Mouse (Mus musculus): ENCODE results near the gene Smco1. TPM values are rescaled to one million over a fixed set of nuclear protein-coding genes. Genes with fewer than 3 reads are reported as not detected.
"Not testable (repeated sequence)": the region's sequence is repeated elsewhere in the genome, so short reads cannot be mapped to it uniquely, and the experiment has no call there.

Smco1 gene
- polyA plus RNA-seq, 1 experiment from 2014 or later: not detected

DNA sequence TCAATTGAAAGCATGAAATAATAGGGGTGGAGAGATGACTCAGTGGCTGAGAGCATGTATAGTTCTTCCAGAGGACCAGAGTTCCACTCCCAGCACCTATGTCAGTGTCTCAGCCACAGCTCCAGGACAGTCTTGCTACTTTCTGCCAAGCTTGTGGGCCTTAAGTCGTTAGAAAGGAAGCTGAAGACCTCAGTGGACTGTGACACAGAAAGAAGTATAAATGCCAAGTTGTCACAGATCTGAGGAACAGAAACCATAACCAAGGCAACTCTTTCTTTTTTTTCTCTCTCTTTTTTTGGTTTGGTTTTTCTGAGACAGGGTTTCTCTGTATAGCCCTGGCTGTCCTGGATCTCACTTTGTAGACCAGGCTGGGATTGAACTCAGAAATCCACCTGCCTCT, 4.6 kb downstream of the Smco1 start:
- WGBS: 71% methylated on average over 1 of the region's 1 CpGs
- peaks cover 29% of the 10 kb centered on the region for H3K4me1 ChIP-seq
- no peak overlapping the region for H3K4me2 ChIP-seq (replicated peaks)
- ATAC-seq (ENCODE audit: low FRiP score, low read depth): no peak
- H3K9me3 ChIP-seq: peaks cover 8% of the 10 kb centered on the region; the same call in 1 of the 2 replicates
- H3K4me3 ChIP-seq: no peak overlapping the region
- H3K27ac ChIP-seq: no peak overlapping the region
- H3K36me3 ChIP-seq: peaks cover 8% of the 10 kb centered on the region; the same call in 1 of the 2 replicates
- H3K27me3 ChIP-seq: no peaks in the 10 kb centered on the region
- no peak overlapping the region for H3K9ac ChIP-seq

- H3K9ac ChIP-seq: peak within 1 kb of the TSS; percentile 92
- WGBS: under 1% methylated on average over 75 of the region's 75 CpGs
- peak within 1 kb of the TSS; percentile 75 for H3K4me2 ChIP-seq (replicated peaks)
- H3K9me3 ChIP-seq: peaks cover 8% of the 10 kb centered on the region; the same call in 1 of the 2 replicates
- H3K27me3 ChIP-seq: no peaks in the 10 kb centered on the region
- H3K36me3 ChIP-seq: peaks cover 14% of the 10 kb centered on the region
- ATAC-seq (ENCODE audit: low FRiP score, low read depth): peak; percentile 93
- peak within 1 kb of the TSS; percentile 95 for H3K27ac ChIP-seq
- H3K4me3 ChIP-seq: peak within 1 kb of the TSS; percentile 80
- H3K4me1 ChIP-seq: peaks cover 36% of the 10 kb centered on the region
Observed at GRCm38 (mm10) chr16:32277308-32278256, 6.3 kb downstream of the Smco1 start, which contains the start of gene Rnf168. Gene Rnf168, plus strand, starts transcription at chr16:32277459.

- H3K27me3 ChIP-seq: no peaks in the 10 kb centered on the region
- H3K9ac ChIP-seq: peak overlapping the region; percentile 92
Observed at GRCm38 (mm10) chr16:32278396-32278795, 7.1 kb downstream of the Smco1 start.

GRCm38 (mm10) chr16:32280211-32280610, 8.9 kb downstream of the Smco1 start:
- ATAC-seq (ENCODE audit: low FRiP score, low read depth): no peak
- peaks cover 40% of the 10 kb centered on the region for H3K36me3 ChIP-seq
- peaks cover 36% of the 10 kb centered on the region for H3K4me1 ChIP-seq
- no peak overlapping the region for H3K9ac ChIP-seq
- no peak overlapping the region for H3K27ac ChIP-seq
- peak overlapping the region; percentile 15 for H3K4me3 ChIP-seq
- H3K27me3 ChIP-seq: no peaks in the 10 kb centered on the region
- peaks cover 8% of the 10 kb centered on the region; the same call in 1 of the 2 replicates for H3K9me3 ChIP-seq
- WGBS: 81% methylated on average over 8 of the region's 8 CpGs
- H3K4me2 ChIP-seq (replicated peaks): peak overlapping the region; percentile 47

More at GRCm38 (mm10) chr16:32278396-32278795, 7.1 kb downstream of the Smco1 start:
- Histone ChIP-seq H3K4me1 (peaks cover 36% of the 10 kb centered on the region), H3K4me2 (replicated peaks) (peak overlapping the region; percentile 75), H3K4me3 (peak overlapping the region; percentile 80), H3K9me3 (peaks cover 8% of the 10 kb centered on the region; the same call in 1 of the 2 replicates), H3K36me3 (peaks cover 22% of the 10 kb centered on the region), H3K27ac (0 out of 2 replicates have a peak overlapping the region, but pooled peaks have one; percentile 95)
- WGBS: 51% methylated on average over 7 of the region's 7 CpGs
- ATAC-seq (ENCODE audit: low FRiP score, low read depth): no peak

- Histone ChIP-seq H3K36me3 (peaks cover 63% of the 10 kb centered on the region), H3K9me3 (peaks cover 8% of the 10 kb centered on the region; the same call in 1 of the 2 replicates), H3K4me3 (no peak overlapping the region), H3K27ac (no peak overlapping the region), H3K4me1 (peaks cover 31% of the 10 kb centered on the region), H3K4me2 (replicated peaks) (no peak overlapping the region), H3K27me3 (no peaks in the 10 kb centered on the region), H3K9ac (no peak overlapping the region)
- no peak for ATAC-seq (ENCODE audit: low FRiP score, low read depth)
Observed at GRCm38 (mm10) chr16:32282608-32283007, 11.3 kb downstream of the Smco1 start.

- no peaks in the 10 kb centered on the region for H3K9me3 ChIP-seq
- no peak for ATAC-seq (ENCODE audit: low FRiP score, low read depth)
Observed at GRCm38 (mm10) chr16:32291821-32292220, 20.6 kb downstream of the Smco1 start.

DNA sequence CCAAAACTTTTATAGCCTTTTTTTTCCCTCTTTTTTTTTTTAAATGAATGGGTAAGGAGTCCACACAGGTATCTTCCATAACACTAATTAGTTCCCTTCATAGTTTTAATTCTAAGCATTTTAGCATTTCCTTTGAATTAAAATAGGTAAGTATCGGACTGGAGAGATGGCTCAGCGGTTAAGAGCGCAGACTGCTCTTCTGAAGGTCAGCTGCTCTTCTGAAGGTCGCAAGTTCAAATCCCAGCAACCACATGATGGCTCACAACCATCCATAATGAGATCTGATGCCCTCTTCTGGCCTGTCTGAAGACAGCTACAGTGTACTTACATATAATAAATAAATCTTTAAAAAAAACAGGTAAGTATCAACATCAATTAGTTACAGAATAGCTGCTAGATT, 28.3 kb downstream of the Smco1 start:
- WGBS: 97% methylated on average over 4 of the region's 4 CpGs
- H3K4me1 ChIP-seq: not testable (repeated sequence)

More at GRCm38 (mm10) chr16:32291821-32292220, 20.6 kb downstream of the Smco1 start:
- peaks cover 59% of the 10 kb centered on the region for H3K36me3 ChIP-seq
- H3K4me1 ChIP-seq: no peaks in the 10 kb centered on the region
- no peak overlapping the region for H3K9ac ChIP-seq
- no peak overlapping the region for H3K27ac ChIP-seq
- H3K4me2 ChIP-seq (replicated peaks): no peak overlapping the region
- H3K4me3 ChIP-seq: no peak overlapping the region
- no peaks in the 10 kb centered on the region for H3K27me3 ChIP-seq
- 95% methylated on average over 4 of the region's 4 CpGs for WGBS

GRCm38 (mm10) chr16:32303046-32303445, 31.8 kb downstream of the Smco1 start:
- H3K9ac ChIP-seq: no peak overlapping the region
- H3K4me1 ChIP-seq: no peaks in the 10 kb centered on the region
- no peak for ATAC-seq (ENCODE audit: low FRiP score, low read depth)
- no peaks in the 10 kb centered on the region for H3K27me3 ChIP-seq
- H3K9me3 ChIP-seq: no peaks in the 10 kb centered on the region
- peaks cover 38% of the 10 kb centered on the region for H3K36me3 ChIP-seq
- no peak overlapping the region for H3K27ac ChIP-seq
- 60% methylated on average over 1 of the region's 1 CpGs for WGBS
- H3K4me3 ChIP-seq: no peak overlapping the region
- H3K4me2 ChIP-seq (replicated peaks): no peak overlapping the region

More for the DNA sequence above, 28.3 kb downstream of the Smco1 start:
- H3K9me3 ChIP-seq; ATAC-seq (ENCODE audit: low FRiP score, low read depth); H3K27me3 ChIP-seq; H3K9ac ChIP-seq; H3K4me2 ChIP-seq (replicated peaks); H3K27ac ChIP-seq; H3K4me3 ChIP-seq: not testable (repeated sequence)
- H3K36me3 ChIP-seq: peaks cover 63% of the 10 kb centered on the region

DNA sequence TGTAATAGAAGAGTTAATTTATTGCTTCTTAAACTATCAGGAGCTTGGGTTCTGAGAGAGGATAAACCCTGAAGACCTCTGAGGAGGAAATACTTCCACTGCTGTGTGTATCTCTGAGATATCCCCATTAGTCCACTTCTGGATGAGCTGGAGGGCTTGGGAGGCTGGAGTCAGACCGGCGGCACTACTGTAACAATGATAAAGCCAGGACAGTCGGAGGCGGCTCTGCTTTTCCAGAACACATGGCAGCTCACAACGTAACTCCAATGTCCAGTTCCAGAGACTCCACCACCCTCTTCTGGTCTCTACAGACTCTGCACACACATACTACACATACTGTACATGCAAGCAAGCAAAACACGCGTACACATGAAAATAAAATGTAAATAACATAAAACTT, 32.6 kb downstream of the Smco1 start:
- H3K36me3 ChIP-seq: peaks cover 29% of the 10 kb centered on the region
- H3K4me1 ChIP-seq: no peaks in the 10 kb centered on the region
- 95% methylated on average over 7 of the region's 7 CpGs for WGBS
- no peaks in the 10 kb centered on the region for H3K9me3 ChIP-seq
- no peak overlapping the region for H3K27ac ChIP-seq
- no peak overlapping the region for H3K4me3 ChIP-seq
- ATAC-seq (ENCODE audit: low FRiP score, low read depth): no peak
- H3K9ac ChIP-seq: no peak overlapping the region
- no peaks in the 10 kb centered on the region for H3K27me3 ChIP-seq
- H3K4me2 ChIP-seq (replicated peaks): no peak overlapping the region

DNA sequence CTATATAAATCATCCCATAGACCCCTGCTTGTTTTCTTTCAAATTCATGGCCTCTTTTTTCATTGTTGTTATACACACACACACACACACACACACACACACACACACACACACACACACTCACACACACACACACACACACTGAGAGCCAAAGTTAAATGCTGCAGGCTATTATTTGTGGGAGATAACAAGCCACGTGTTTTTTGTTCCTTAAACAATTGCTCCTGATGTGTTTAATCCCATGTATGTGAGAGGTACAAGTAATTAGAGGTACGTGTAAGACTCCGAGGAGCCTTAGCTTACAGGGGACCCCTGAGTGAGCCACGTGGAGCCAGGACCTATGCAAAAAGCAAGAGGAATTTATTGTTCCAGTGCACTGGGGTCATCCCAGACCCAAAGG, 40.7 kb downstream of the Smco1 start:
- Histone ChIP-seq H3K27me3 (no peaks in the 10 kb centered on the region; the same call in 1 of the 2 replicates), H3K27ac (no peak overlapping the region), H3K9me3 (no peaks in the 10 kb centered on the region), H3K4me3 (no peak overlapping the region), H3K9ac (no peak overlapping the region), H3K4me1 (no peaks in the 10 kb centered on the region), H3K4me2 (replicated peaks) (no peak overlapping the region), H3K36me3 (no peaks in the 10 kb centered on the region)
- ATAC-seq (ENCODE audit: low FRiP score, low read depth): no peak
- 62% methylated on average over 4 of the region's 4 CpGs for WGBS

GRCm38 (mm10) chr16:32312386-32312785, 41.1 kb downstream of the Smco1 start:
- Histone ChIP-seq H3K36me3 (no peaks in the 10 kb centered on the region), H3K4me1 (no peaks in the 10 kb centered on the region), H3K4me3 (no peak overlapping the region), H3K9ac (no peak overlapping the region), H3K27me3 (no peaks in the 10 kb centered on the region; the same call in 1 of the 2 replicates), H3K9me3 (no peaks in the 10 kb centered on the region), H3K27ac (no peak overlapping the region), H3K4me2 (replicated peaks) (no peak overlapping the region)
- ATAC-seq (ENCODE audit: low FRiP score, low read depth): no peak
- WGBS: 28% methylated on average over 5 of the region's 5 CpGs

DNA sequence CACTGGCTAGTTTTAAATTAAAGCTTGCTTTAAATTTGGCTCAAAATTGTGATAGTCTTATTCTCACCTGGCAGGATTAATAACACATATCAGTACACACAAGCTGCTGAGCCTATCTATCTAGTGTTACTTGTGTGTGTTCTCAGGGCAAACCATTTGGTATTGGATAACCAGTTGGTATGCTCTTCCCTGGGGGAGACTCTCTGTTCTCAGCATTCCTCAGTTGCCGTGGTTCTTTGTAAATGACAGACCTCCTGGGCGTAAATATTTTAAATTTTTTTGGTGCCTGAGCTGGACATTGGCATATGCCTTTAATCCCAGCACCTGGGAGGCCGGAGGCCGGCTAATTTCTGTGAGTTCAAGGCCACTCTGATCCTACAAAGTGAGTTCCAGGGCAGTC, 41.6 kb downstream of the Smco1 start:
- no peaks in the 10 kb centered on the region; the same call in 1 of the 2 replicates for H3K27me3 ChIP-seq
- H3K9me3 ChIP-seq: no peaks in the 10 kb centered on the region
- H3K27ac ChIP-seq: no peak overlapping the region
- no peak overlapping the region for H3K9ac ChIP-seq
- 50% methylated on average over 4 of the region's 4 CpGs for whole genome bisulfite sequencing
- H3K4me3 ChIP-seq: no peak overlapping the region
- H3K4me2 ChIP-seq (replicated peaks): no peak overlapping the region
- H3K36me3 ChIP-seq: no peaks in the 10 kb centered on the region
- H3K4me1 ChIP-seq: no peaks in the 10 kb centered on the region
- no peak for ATAC-seq (ENCODE audit: low FRiP score, low read depth)
